Comparison of ENCODE assay signal across 24 mouse cellular contexts in genomic region chr1:78641791-78642190, GRCm38 (mm10).
"Had no signal": no experiment of that assay in that cellular context is flagged by ENCODE, and none has a peak within 500 bp of the region (broad histone marks: within the 10 kb centered on the region; RNA-seq: fewer than 3 reads in every experiment).

No protein-coding gene starts in this region.

- H3K9me3 ChIP-seq: heart, embryonic 10.5 days; hindbrain, embryonic 10.5 days; hindbrain, embryonic 12.5 days; intestine, embryonic 15.5 days; limb, embryonic 10.5 days; limb, embryonic 12.5 days had no signal

- H3K36me3 ChIP-seq: heart, embryonic 10.5 days; heart, embryonic 12.5 days; hindbrain, embryonic 10.5 days; hindbrain, embryonic 12.5 days; intestine, embryonic 15.5 days; limb, embryonic 10.5 days; limb, embryonic 12.5 days had no signal

- H3K4me3 ChIP-seq: gastrocnemius, adult 2 months; heart, adult 2 months; heart, embryonic 10.5 days; heart, embryonic 12.5 days; hindbrain, embryonic 10.5 days; hindbrain, embryonic 12.5 days; intestine, embryonic 15.5 days; layer of hippocampus, adult 2 months; left cerebral cortex, adult 2 months; limb, embryonic 10.5 days; limb, embryonic 12.5 days had no signal

- H3K9ac ChIP-seq: heart, embryonic 12.5 days; hindbrain, embryonic 12.5 days; hindbrain, embryonic 14.5 days; intestine, embryonic 15.5 days; limb, embryonic 12.5 days had no signal

- DNase-seq: gastrocnemius, adult 2 months; gastrocnemius, postnatal 10 days; gastrocnemius, postnatal 25 days; heart, adult 2 months; kidney, adult 18-20 months; kidney, adult 8-10 months; kidney, postnatal 10 days; kidney, postnatal 25 days; kidney, postnatal 4 days; liver had no signal

- H3K27me3 ChIP-seq: heart, embryonic 12.5 days; hindbrain, embryonic 12.5 days; intestine, embryonic 15.5 days; limb, embryonic 12.5 days had no signal

- H3K4me2 ChIP-seq: heart, embryonic 12.5 days; hindbrain, embryonic 12.5 days; hindbrain, embryonic 14.5 days; intestine, embryonic 15.5 days; limb, embryonic 12.5 days had no signal

- ATAC-seq: forebrain, embryonic 16.5 days; hindbrain, embryonic 16.5 days; inflammation-experienced regulatory T-cells, adult 6 months; intestine, postnatal 0 days had no signal

- H3K4me1 ChIP-seq: heart, embryonic 10.5 days; heart, embryonic 12.5 days; hindbrain, embryonic 10.5 days; hindbrain, embryonic 12.5 days; intestine, embryonic 15.5 days; limb, embryonic 10.5 days; limb, embryonic 12.5 days had no signal

- H3K27ac ChIP-seq: gastrocnemius, adult 2 months; heart, adult 2 months; heart, embryonic 10.5 days; hindbrain, embryonic 10.5 days; hindbrain, embryonic 12.5 days; hindbrain, embryonic 14.5 days; intestine, embryonic 15.5 days; layer of hippocampus, adult 2 months; left cerebral cortex, adult 2 months; limb, embryonic 10.5 days; limb, embryonic 12.5 days had no signal
